Mouse (Mus musculus): ENCODE data around the gene Acadvl. TPM values are rescaled to one million over a fixed set of nuclear protein-coding genes. Genes with fewer than 3 reads are reported as not detected.
A peak's percentile ranks its signal among the peaks of the same experiment; 100 is the strongest.

The Acadvl gene
- total and polyA plus RNA-seq, 3 experiments, result 92.5 to 123 TPM; not detected in 1

DNA sequence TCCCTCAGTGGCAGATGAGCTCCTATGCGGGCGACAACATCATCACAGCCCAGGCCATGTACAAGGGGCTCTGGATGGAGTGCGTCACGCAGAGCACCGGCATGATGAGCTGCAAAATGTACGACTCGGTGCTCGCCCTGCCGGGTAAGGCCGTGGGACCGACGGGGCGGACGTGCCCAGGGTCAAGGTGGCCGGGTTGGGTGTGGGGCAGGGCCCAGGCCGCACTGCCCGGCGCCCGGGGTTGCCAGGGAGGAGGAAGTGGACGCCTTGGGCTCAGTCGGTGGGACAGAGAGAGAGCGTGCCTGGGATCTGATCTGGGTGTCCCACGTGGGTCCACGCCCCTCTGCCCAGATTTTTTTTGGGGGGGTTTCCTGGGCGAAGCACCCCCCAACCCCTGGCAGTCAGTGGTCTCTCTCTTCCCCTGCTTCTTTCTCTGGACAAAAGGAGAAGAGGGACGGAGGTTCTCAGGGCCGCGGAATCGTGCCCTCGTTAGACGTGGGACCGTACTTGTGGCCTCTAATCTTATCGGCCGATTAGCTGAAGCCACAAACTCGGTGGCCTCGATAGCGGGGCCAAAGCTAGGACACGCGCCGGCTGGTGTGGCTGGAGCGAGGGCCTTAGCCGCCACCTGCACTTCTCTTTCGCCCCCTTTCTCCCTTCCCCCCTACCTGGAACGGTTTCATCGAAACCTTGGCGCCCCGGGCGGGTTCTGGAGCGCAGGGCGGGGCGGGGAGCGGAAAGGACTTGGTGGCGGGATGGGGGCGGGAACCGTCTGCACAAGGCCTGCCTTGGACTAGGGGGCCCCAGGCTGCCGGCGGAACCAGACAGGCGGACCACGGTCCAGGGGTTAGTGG, 49.0 kb downstream of the Acadvl start:
- Histone ChIP-seq H3K36me3 (ENCODE audit: control insufficient read depth in 1 of 2, insufficient read depth in 2 of 2, low read length in 2 of 2) (peaks cover 4 to 6% of the 10 kb centered on the region in 2 experiments), H3K9ac (ENCODE audit: control insufficient read depth, low read depth, low read length, poor library complexity, severe bottlenecking) (peak overlapping the region; percentile 45), H3K27ac (ENCODE audit: control insufficient read depth, low read depth, low read length) (no peak overlapping the region), H3K9me3 (replicated peaks; ENCODE audit: insufficient read depth, low read length) (no peaks in the 10 kb centered on the region), H3K79me2 (ENCODE audit: control insufficient read depth, insufficient read depth, low read length, poor library complexity) (no peaks in the 10 kb centered on the region), H3K4me1 (ENCODE audit: control insufficient read depth in 1 of 2, insufficient read depth in 2 of 2, low read length in 2 of 2) (peaks cover 0 to 10% of the 10 kb centered on the region in 2 experiments; a peak in 3 of 4 replicates), H3K27me3 (ENCODE audit: control insufficient read depth in 1 of 2, insufficient read depth in 2 of 2, low read length in 2 of 2) (no peaks in the 10 kb centered on the region), H3K4me3 (ENCODE audit: control insufficient read depth in 1 of 2, insufficient read depth in 1 of 2, low read depth in 2 of 2, low read length in 2 of 2) (peak overlapping the region; percentile 26 to 31; a peak in 3 of 4 replicates)
- DNase-seq (ENCODE audit: low read depth, low spot score), result peak; percentile 62
- TF ChIP-seq ZKSCAN1 (IDR thresholded peaks at IDR 0.05; ENCODE audit: low read depth, low read length) (no peak), CTCF (IDR thresholded peaks at IDR 0.05 in 2 of 3, conservative IDR thresholded peaks at IDR 0.05 in 1 of 3; ENCODE audit: control insufficient read depth in 1 of 3, insufficient read depth in 1 of 3, low read depth in 2 of 3, low read length in 3 of 3, poor library complexity in 1 of 3, severe bottlenecking in 1 of 3) (no peak), RCOR1 (IDR thresholded peaks at IDR 0.05; ENCODE audit: low read depth, low read length) (peak; percentile 54; the same call in 1 of the 2 replicates), POLR2A (IDR thresholded peaks at IDR 0.05; ENCODE audit: control insufficient read depth in 1 of 2, insufficient read depth in 1 of 2, low read depth in 1 of 2, low read length in 2 of 2, poor library complexity in 1 of 2) (no peak), TCF12 (IDR thresholded peaks at IDR 0.05; ENCODE audit: low read depth, low read length) (peak; percentile 49; the same call in 1 of the 2 replicates), SMC3 (IDR thresholded peaks at IDR 0.05; ENCODE audit: low read depth, low read length) (no peak), CHD2 (IDR thresholded peaks at IDR 0.05; ENCODE audit: low read length) (no peak), ZMIZ1 (IDR thresholded peaks at IDR 0.05; ENCODE audit: low read depth, low read length) (no peak), EP300 (IDR thresholded peaks at IDR 0.05; ENCODE audit: low read depth in 1 of 2, low read length in 2 of 2) (peak in 1 of 2 experiments; percentile 56; a peak in 2 of 4 replicates), E2F4 (IDR thresholded peaks at IDR 0.05; ENCODE audit: borderline replicate concordance, low read depth, low read length) (no peak), UBTF (IDR thresholded peaks at IDR 0.05; ENCODE audit: borderline replicate concordance, insufficient read depth, low read depth, low read length) (no peak), JUND (IDR thresholded peaks at IDR 0.05; ENCODE audit: low read depth, low read length) (no peak), USF2 (IDR thresholded peaks at IDR 0.05; ENCODE audit: borderline replicate concordance in 1 of 2, insufficient read depth in 1 of 2, low read depth in 1 of 2, low read length in 2 of 2) (no peak), RAD21 (IDR thresholded peaks at IDR 0.05; ENCODE audit: low read depth, low read length) (no peak), HCFC1 (IDR thresholded peaks at IDR 0.05; ENCODE audit: low read depth, low read length) (0 out of 2 replicates have a peak, but pooled peaks have one; percentile 0), KAT2A (conservative IDR thresholded peaks at IDR 0.05; ENCODE audit: low read depth, low read length) (no peak), USF1 (IDR thresholded peaks at IDR 0.05; ENCODE audit: low read depth, low read length) (no peak), GATA1 (IDR thresholded peaks at IDR 0.05; ENCODE audit: low read depth, low read length) (peak; percentile 48), POLR2AphosphoS5 (IDR thresholded peaks at IDR 0.05; ENCODE audit: borderline replicate concordance, low read depth, low read length) (0 out of 2 replicates have a peak, but pooled peaks have one; percentile 71), MYC (IDR thresholded peaks at IDR 0.05; ENCODE audit: low read depth, low read length) (no peak), CHD1 (IDR thresholded peaks at IDR 0.05; ENCODE audit: low read depth, low read length) (no peak), TAL1 (IDR thresholded peaks at IDR 0.05; ENCODE audit: low read length) (no peak), NELFE (IDR thresholded peaks at IDR 0.05; ENCODE audit: low read depth, low read length) (no peak), BHLHE40 (IDR thresholded peaks at IDR 0.05; ENCODE audit: borderline replicate concordance, low read depth, low read length) (0 out of 2 replicates have a peak, but pooled peaks have one; percentile 15)
